Mouse (Mus musculus) erythroblast, embryonic 14.5 days (primary cell): Measurements from ENCODE around the gene Saysd1.

Experiments
- GATA1 ChIP-seq: IDR thresholded peaks from 2 replicates; pipeline ENCODE4 v1.6.1; 2012; ENCODE audit warnings: low read length, inconsistent platforms, mixed read lengths
- TAL1 ChIP-seq: IDR thresholded peaks from 3 replicates; pipeline ENCODE4 v1.6.1; 2012; ENCODE audit warnings: low read length, inconsistent platforms, mixed read lengths

DNA sequence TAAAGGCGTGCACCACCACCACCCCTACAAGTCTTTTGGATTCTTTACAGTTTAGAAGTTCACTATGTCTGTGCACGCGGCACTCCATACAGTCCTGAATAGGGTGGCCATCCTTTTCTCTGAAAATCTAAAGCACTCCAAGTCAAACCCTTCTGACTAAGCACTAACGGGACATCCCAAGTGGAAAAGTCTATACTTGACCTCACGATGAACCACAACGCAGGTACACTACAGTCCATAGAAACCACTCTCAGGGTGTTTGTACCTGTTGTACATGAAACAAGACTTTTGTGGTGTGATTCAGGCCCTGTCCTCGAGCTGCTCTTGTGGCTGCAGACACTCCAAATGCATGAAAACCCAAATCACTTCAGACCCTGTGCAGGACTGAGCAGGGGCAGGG is 36.8 kb upstream of the Saysd1 start:
- TF ChIP-seq GATA1 (no peak), TAL1 (no peak)
